Mouse (Mus musculus): ENCODE measurements around the gene Rraga.
"Not testable (repeated sequence)": the region's sequence is repeated elsewhere in the genome, so short reads cannot be mapped to it uniquely, and the experiment has no call there.

The Rraga gene

GRCm38 (mm10) chr4:86588236-86588635, 12.8 kb downstream of the Rraga start:
- in situ Hi-C loops (cut with MboI, MseI), result no loop called here

GRCm38 (mm10) chr4:86591304-86591703, 15.8 kb downstream of the Rraga start:
- in situ Hi-C loops (cut with MboI, MseI), result no loop called here

GRCm38 (mm10) chr4:86611524-86612288, 36.2 kb downstream of the Rraga start, which contains the start of gene Haus6:
Haus6 (minus strand) TSS chr4:86612055.
- in situ Hi-C loops (cut with MboI, MseI), result loop anchor here (5.0 to 10.0 kb wide), 2 partner anchors 34 to 83 kb away; partner anchors contain the start of gene Rraga (in 1 of the 2)

- in situ Hi-C loops (cut with MboI, MseI), result loop anchor here (5.0 to 10.0 kb wide), 2 partner anchors 35 to 83 kb away; partner anchors contain the start of gene Rraga (in 1 of the 2)
Measured at GRCm38 (mm10) chr4:86612289-86612620, 36.8 kb downstream of the Rraga start.

- in situ Hi-C loops (cut with MboI, MseI), result no loop called here
Measured at GRCm38 (mm10) chr4:86620506-86620905, 45.0 kb downstream of the Rraga start.

- in situ Hi-C loops (cut with MboI, MseI), result no loop called here
Measured at GRCm38 (mm10) chr4:86622116-86622515, 46.6 kb downstream of the Rraga start.

- in situ Hi-C loops (cut with MboI, MseI), result not testable (repeated sequence)
Measured at GRCm38 (mm10) chr4:86622532-86622931, 47.1 kb downstream of the Rraga start.

- in situ Hi-C loops (cut with MboI, MseI), result loop anchor here (5.0 kb wide), 1 partner anchor 37 kb away; no protein-coding TSS in a partner anchor
Measured at GRCm38 (mm10) chr4:86625463-86625862, 50.0 kb downstream of the Rraga start.

- in situ Hi-C loops (cut with MboI, MseI), result loop anchor here (5.0 kb wide), 1 partner anchor 36 kb away; no protein-coding TSS in a partner anchor
Measured at GRCm38 (mm10) chr4:86626496-86626895, 51.0 kb downstream of the Rraga start.
